Mouse (Mus musculus) kidney, postnatal 10 days (tissue): Measurements from ENCODE around the gene Cyp4v3.

Experiments used
- DNase-seq: peaks from one replicate; pipeline ENCODE4 v3.0.0; 2021; ENCODE audit warnings: mixed read lengths

Gene Cyp4v3

DNA sequence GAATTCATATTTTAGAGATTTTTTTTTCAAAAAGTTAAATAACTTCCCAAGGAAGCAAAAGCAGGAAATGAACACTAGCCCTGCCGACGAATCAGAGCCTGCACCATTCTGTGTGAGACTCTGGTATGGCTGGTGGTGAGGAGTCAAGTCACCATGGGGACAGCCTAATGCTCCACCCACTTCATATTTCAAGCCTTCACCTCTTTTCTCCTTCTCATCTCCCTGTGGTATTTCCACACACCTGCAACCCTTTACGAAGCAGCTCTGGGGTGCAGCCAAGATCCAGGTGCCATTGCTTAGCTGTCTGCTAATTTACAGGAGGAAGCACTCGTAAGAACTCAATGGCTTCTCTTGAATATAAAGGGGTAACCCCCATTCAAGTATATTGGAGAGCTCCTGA, 22.0 kb downstream of the Cyp4v3 start:
- no peak for DNase-seq

GRCm38 (mm10) chr8:45308366-45308765, 24.6 kb downstream of the Cyp4v3 start, which contains the start of gene Gm45753:
TSS of gene Gm45753 (minus strand) at chr8:45308466.
- DNase-seq = no peak

DNA sequence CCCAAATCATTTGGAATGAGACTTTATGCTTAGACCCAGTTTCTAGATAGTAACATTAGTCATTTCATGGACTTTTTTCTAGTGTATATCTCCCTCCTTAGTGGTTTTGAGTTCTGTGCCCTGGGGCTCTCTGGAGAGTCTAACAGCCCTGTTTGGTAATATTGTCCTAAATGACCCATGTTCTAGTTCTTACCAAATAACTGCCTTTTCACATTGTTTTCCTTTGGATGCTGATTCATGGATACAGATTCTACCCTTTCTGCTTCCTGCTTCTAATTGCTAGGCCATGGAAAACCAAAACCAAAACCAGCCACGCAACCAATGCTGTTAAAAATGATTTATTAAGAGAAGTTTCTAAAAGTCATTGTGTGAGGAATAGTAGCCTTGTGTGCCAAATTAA, 27.5 kb downstream of the Cyp4v3 start:
- DNase-seq = no peak

DNA sequence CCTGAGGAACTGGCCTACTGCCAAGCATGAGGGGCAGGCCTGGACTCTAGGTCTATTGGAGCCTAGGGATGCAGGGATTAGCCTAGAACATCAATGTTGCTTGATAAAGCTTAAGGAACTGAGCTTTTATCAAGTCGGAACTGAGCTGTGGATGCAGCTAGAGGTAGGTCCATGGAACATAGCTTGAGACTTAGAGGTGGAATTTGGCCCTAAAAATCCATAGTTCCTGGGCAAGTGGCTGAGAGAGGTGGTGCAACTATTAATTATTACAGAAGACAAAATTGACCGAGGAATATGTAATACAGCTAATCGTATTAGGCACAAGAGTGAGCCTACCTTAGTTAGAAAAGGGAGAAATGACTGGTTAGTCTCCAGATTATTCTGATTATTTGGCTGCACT, 28.7 kb downstream of the Cyp4v3 start:
- no peak for DNase-seq

DNA sequence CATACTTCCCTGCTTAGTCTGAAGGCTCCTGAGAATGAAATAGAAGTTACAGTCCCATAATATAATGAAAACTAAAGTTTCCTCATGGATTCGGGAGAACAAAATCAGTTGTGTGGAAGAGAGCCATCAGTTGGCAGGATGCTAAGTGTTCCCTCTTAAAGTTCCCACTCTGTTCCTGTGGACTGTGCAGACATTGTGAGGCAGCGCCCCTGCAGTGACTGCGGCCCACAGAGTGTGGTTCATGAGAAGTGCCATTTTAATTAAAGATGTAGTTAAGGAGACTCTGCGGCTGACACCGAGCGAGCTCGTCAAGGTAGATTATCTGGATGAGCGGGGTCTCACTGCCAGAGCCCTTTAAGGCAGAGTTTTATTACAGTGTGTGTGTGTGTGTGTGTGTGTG, 30.6 kb downstream of the Cyp4v3 start:
- no peak for DNase-seq

- DNase-seq = no peak
These were observed 37.7 kb downstream of the Cyp4v3 start for GRCm38 (mm10) chr8:45295276-45295675.

GRCm38 (mm10) chr8:45294687-45295086, 38.3 kb downstream of the Cyp4v3 start, which contains the start of gene Klkb1:
TSS of gene Klkb1 (minus strand) at chr8:45294859.
- DNase-seq = no peak

- no peak for DNase-seq
These were observed 41.2 kb downstream of the Cyp4v3 start for GRCm38 (mm10) chr8:45291790-45292189.

DNA sequence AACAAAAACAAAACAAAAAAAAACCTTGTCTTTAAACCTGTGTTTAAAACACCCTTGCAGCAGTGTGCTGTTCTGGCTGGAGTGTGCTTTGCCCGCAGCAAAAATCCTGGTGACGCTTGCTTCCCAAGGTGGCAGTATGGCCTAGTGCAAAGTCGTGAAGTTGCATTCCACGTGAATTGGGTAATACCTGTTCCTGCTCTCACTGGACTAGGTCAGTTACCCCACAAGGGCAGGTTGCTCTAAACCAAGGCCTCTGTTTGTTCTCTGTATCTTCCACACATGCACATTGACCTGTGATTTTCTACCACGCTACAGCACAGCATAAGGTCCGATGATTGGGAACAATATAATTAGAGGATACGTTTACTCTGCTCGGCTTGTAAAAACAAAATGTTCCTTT, 51.4 kb downstream of the Cyp4v3 start:
- no peak for DNase-seq

- DNase-seq = no peak
These were observed 55.6 kb downstream of the Cyp4v3 start for GRCm38 (mm10) chr8:45277453-45277852.

DNA sequence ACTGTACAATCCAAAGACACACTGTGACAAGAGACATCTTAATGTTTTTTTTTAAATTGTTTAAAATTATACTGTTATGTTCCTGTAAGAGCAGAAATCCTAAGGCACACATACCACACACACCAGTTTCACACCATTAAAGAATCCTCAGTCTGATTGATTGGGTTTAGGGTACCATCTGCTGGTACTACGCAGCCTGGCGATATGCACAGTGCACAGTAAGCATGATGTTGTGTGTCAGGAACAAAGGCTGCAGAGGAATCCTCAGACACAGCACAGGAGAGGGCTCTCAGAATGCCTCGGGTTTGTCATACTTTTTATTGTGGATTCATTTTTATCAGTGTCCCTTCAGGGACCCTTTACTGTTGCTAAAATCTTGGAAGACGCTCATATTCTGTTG, 58.7 kb downstream of the Cyp4v3 start:
- DNase-seq = no peak

DNA sequence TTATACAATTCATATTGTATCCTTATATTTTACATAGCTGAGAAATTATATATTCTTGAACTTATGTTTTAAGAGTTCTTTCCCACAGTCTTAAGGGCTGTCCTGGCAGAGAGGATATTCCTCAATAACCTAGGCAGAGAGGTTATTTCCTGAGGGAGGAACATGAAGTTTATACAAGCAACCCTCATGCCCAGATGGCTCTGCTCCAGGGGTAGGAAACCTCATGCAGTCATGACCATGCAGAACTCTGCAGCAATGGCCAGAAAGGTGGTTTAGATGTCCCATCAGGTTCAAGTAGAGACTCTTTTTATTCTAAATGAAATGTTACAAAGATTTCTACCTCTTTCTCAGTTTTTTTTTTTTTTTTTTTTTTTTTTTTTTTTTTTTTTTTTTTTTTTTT, 64.0 kb downstream of the Cyp4v3 start:
- DNase-seq = no peak

GRCm38 (mm10) chr8:45268485-45268884, 64.5 kb downstream of the Cyp4v3 start:
- DNase-seq = no peak

DNA sequence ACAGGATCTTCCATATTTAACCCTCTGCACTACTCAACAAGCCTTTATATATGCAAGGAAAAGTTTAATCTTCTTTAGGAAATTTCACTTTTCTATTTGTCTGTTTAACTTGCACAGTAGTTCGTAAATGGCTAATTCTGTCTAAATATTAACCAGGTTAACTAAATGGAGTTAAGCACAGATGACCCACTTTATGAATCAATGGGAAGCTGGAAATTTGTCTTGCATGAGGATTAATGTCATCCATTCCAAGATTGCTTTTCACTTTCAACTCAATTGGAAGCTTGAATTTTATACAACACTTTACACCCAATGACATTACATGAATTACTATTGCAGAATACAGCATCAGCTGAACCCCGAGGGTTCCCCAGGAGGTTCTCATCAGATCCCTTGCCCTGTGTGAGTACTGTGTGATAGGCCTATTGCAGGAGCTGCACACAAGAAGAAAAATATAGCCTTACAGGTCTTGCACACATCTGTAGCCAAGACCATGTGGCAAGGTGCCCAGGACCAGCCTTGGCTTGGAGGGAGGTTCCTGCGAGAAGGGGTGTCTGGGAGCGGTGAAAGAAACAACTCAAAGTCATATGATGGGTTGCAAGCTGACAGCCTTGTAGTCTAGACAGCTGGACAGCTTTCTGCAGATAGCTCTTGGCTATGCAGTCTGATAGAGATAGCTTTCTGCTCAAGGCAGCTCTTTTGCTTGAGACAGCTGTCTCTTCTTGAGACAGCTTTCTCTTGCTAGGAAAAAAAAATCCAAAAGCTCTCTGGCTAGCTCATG, 65.2 kb downstream of the Cyp4v3 start:
- peak; percentile 24 for DNase-seq

GRCm38 (mm10) chr8:45266993-45267392, 66.0 kb downstream of the Cyp4v3 start:
- DNase-seq = no peak

- DNase-seq = no peak
These were observed 68.1 kb downstream of the Cyp4v3 start for GRCm38 (mm10) chr8:45264918-45265317.

DNA sequence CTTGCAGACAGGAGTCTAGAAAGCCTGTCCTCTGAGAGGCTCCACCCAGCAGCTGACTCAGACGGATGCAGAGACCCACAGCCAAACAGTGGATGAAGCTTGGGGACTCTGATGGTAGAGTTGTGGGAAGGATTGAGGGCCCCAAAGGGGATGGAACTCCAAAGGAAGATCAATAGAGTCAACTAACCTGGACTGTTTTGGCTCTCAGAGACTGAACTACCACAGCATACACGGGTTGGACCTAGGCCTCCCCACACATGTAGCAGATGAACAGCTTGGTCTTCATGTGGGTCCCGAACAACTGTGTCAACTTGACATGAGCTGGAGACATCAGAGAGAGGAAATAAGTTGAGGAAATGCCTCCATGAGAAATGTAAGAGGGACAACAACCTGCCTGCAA, 70.2 kb downstream of the Cyp4v3 start:
- DNase-seq = no peak

DNA sequence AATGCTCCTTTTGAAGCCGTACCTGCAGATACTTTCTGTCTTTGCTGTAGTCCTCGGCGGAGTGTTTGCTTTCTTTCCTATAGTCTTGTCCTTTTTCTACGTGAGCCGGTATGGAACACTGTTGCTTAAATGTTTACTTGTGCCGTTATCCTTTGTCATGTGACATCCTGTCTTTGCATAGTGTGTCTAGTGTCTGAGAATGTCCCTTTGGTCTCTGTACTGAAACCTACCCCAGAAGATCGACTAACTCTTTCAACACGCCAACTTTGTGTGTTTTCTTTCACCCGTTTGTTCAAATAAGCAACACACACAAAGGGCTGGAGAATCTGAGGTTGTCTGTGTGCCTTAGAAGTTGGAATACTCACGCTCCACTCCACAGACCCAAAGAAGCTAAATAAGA, 71.1 kb downstream of the Cyp4v3 start, which contains the start of gene F11:
F11 (minus strand) TSS at position 112 of the 400 bp plus-strand sequence.
- DNase-seq = no peak

DNA sequence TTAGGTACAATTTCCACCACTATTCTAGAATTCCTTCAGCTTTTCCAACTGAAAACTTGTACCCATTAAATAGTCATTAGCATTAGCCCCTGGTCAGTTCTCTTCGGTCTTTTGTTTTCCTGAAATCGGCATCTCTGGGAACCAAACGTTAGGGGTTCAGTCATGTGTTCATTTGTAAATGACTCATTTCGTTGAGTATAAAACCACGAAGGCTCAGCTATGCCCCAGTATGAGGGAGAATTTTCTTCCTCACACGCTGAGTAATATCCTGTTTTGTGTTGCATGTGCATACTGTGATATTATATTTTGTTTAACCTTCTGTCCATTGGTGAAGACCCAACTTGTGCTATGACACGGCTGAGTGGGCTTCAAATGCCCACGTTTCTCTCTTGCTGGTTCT, 74.6 kb downstream of the Cyp4v3 start:
- no peak for DNase-seq

DNA sequence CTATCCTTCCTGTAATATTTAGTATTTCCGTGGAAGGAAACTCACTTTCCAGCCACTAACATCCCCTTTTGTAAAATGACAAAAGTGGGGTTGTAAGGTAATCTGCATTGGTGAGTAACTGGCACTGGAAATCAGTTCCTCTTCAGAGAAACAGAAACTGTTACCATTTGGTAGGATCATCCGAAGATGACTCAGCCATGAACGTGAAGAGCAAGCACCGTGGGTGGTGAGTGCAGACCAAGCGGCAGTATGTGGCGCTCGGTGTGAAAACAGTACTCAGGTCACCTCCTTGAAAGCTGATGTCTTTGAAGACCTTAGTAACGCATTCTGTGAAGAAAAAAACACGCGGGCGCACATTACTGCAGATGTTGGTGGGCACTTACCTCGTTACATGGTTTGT, 78.0 kb downstream of the Cyp4v3 start:
- no peak for DNase-seq
